8 mouse cellular contexts compared by ENCODE assay signal in the genomic region with DNA sequence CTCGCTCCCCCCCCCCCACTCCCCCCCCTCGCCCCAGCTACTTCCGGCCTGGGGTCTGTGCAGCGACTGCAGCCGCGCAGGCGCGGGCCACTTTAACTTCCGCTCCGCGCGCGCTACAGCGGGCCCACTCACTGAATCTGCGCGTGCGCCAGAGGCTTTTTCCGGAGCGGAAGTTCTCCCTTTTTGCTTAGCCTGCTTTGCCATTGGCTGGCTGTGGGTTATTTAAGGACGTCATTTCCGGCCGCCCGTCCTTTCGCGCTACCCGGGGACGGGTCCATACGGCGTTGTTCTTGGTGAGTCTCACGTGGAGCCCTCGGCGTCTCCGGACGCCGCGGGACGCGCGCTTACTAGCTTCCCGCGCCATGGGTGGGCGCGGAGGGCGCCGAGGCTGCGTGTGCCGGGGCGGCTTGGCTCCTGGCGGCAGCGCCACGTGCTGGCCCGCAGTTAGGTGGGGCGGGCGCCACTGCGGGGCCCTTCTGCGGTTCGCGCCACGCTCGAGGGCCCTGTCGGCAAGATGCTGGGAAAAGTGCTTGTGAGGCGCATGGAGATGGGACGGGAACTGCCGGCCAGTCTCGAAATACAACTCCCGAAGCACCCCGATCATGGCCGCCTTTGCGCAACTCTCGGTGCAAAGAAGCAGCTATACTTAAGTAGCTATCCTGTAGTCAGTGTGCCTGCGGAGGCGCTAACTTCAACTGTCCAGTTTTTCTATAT. TPM values are rescaled to one million over a fixed set of nuclear protein-coding genes. Genes with fewer than 3 reads are reported as not detected.
A peak's percentile ranks its signal among the peaks of the same experiment; 100 is the strongest.
DNase-seq lines count a peak whose midpoint lies in the region; ATAC-seq lines count a peak whose summit lies in the region.

A gene (plus strand): TSS at position 152 of the 714 bp plus-strand sequence.

- H3K4me1 ChIP-seq in lung, embryonic 16.5 days (replicated peaks; ENCODE audit: control insufficient read depth, insufficient read depth, low read length) = peaks cover 15% of the 10 kb centered on the region

- peak; percentile 92 for DNase-seq in MEL-GATA-1-ER (ENCODE audit: extremely low read depth, low read depth)
- DNase-seq in cerebellum, adult 8-10 months = peak; percentile 95
- peak; percentile 99 for DNase-seq in forelimb bud, embryonic 11.5 days (ENCODE audit: low read depth, low spot score)
- DNase-seq in layer of hippocampus, adult 9-10 months (ENCODE audit: low spot score) = peak; percentile 90
- peak; percentile 90 for DNase-seq in ovary, postnatal 10 days (ENCODE audit: low spot score)
- peak; percentile 96 to 97 for DNase-seq in thymus, postnatal 10 days (ENCODE audit: low spot score in 2 of 2)

- H3K4me3 ChIP-seq in lung, embryonic 16.5 days (ENCODE audit: low read length) = peak within 1 kb of the TSS; percentile 100

- WGBS in lung, embryonic 16.5 days = under 1% methylated on average over 62 of the region's 72 CpGs

- H3K4me2 ChIP-seq in lung, embryonic 16.5 days (ENCODE audit: low read depth, low read length) = peak within 1 kb of the TSS; percentile 85

- peak; percentile 90 to 94 for ATAC-seq in hematopoietic stem cell, adult 5-6 weeks (replicated peaks in 1 of 2; ENCODE audit: insufficient read depth in 1 of 2, low FRiP score in 2 of 2, low TSS enrichment in 1 of 2, low read depth in 1 of 2, poor library complexity in 2 of 2, severe bottlenecking in 2 of 2)
- peak; percentile 99 for ATAC-seq in lung, embryonic 16.5 days (ENCODE audit: low read depth)

- peak within 1 kb of the TSS; percentile 100 for H3K9ac ChIP-seq in lung, embryonic 16.5 days (ENCODE audit: low read length)

- no peaks in the 10 kb centered on the region for H3K9me3 ChIP-seq in lung, embryonic 16.5 days (ENCODE audit: control insufficient read depth, low read length)

- peak within 1 kb of the TSS; percentile 88 for H3K27ac ChIP-seq in lung, embryonic 16.5 days (ENCODE audit: low read length)

- H3K36me3 ChIP-seq in lung, embryonic 16.5 days (ENCODE audit: control insufficient read depth, insufficient read depth, low read length) = peaks cover 37% of the 10 kb centered on the region

- no peaks in the 10 kb centered on the region for H3K27me3 ChIP-seq in lung, embryonic 16.5 days (ENCODE audit: control insufficient read depth, insufficient read depth, low read depth, low read length)

RNA-seq across cellular contexts. Expression of the gene that starts here (rescaled TPM):
- total RNA-seq in hematopoietic stem cell, adult 5-6 weeks (2017) = 4,483 and 5,767 TPM in 2 replicates
- polyA plus RNA-seq in lung, embryonic 16.5 days (2015; fragmentation: Nextera tagmentation; extraction: Ambion mirVana) = 1,386 and 1,480 TPM in 2 replicates

Comparison
In these comparisons a context has a peak if more than half of its experiments do, and no peak if none do; other contexts are left out.
1. Peak in every context shown above with its lines: DNase-seq, ATAC-seq, H3K4me3 ChIP-seq and H3K27ac ChIP-seq.